Mouse (Mus musculus) T-helper 1 cell (primary cell): ENCODE results near the gene Ch25h.

Experiments used
- in situ Hi-C: fragments of 300-600 bp; cut with MboI, MseI; formaldehyde crosslinking; loops from one replicate; pipeline ENCODE4 v1.15.1; 2025; ENCODE audit warnings: high pct_unique_total_duplicates

Ch25h gene

DNA sequence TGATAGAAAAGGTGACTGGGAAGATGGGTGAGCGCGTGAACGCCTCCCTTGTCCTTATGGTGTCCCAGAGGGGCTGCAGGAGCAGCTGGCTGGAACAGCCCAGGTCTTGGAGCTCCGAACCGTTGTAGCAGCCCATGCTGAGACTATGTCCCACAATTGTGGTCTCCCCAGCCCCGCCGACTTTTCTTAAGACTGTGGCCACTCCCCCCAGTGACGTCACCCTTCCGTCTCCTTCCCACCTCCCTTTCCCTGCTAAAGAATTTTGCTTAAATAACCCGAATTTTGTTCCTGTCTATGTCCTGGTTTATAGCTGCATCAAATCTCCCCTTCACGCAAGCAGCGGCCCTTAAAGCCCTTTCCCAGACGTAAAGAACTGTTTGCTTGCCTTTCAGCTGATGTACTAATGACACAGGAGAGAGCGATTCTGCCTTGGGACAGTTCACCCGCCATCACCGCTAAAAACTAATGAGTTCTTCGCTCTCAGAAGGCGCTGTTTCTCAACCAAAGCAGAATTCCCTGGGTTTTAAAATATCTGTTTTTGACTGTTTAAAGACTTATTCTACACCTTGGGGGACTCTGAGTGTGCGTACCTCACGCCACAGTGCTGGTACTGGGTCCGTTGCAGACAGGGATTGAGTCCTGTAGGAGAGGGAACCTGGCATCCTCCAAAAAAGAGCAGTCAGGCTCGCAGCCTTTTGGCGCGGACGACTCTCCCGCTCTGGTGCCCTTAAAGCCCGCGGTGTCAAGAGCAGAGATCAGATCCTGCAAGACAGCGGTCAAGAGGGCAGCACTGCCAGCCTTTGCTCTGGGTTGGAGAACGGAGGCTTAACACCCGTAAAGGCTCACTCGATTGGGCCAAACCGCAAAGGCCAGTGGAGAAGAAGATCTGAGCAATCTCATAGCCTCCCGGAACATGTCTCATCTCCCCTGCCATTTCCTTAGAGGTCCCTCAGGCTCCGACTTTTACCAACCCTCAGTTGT, at the start of gene Ch25h:
TSS of gene Ch25h (minus strand) at position 174 of the 981 bp plus-strand sequence.
- in situ Hi-C loops, result no loop called here

DNA sequence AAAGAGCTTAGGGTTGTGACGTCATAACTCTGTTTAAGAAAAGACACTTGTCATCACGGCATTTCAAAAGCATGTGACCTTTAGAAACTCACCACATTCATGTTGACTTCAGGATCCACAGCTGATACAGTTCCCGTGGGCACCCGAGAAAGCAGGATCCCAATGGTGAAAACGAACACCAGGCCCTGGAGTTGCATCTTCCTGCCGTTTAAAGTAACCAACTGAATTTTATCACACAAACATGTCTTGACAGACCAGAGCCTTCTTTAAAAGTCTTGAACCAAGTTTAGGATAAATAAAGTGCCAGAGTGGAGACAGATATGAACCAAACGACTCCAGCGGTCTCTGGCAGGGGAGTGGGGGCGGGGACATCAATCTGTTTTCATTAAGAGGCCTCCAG, 49.7 kb upstream of the Ch25h start:
- in situ Hi-C loops, result no loop called here

DNA sequence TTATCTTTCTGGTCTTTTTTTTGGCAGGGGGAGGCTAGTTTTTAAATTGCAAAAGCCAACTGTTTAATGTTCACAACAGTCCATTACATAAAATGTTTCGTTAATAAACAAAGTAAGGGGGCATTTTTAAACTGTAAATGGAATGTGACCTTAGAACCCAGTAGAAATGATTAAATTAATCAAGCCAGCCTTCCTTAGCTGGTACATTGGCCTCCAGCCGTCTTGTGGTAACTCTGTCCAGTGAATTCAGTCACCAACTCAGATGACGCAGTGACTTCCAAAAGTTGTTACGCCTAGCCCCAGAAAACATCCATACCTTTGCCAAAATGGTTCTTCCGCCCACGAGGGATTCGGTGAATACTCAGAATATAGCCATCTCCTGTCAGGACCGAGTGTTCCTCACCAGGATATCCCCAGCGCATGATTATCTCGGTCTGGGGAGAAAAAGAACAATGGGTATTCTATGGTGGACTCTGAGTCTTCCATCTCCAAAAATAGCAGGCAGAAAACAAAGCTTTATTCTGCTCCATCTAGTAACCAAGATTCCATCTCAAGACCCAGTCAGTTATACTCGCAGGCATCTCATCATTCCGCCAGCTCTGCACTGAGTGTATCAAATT, 48.3 kb upstream of the Ch25h start:
- in situ Hi-C loops, result no loop called here

DNA sequence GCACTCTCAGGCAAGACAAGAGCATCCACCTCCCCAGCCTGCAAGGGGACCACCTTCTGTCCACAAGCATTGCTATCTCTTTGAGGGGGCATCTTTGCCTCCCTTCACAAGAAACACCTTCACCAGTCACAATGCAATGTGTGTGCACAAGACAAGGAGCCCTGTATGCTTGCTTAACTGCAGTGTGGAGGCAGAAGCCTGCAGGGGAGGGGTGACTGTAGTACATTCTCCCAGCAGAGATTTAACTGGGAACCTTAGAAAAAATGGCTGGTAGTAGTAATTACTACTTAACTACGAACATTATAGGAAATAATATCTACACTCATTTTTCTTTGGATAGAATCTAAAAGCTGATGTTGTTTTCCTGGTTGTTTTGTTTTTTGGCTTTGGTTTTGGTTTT, 47.0 kb upstream of the Ch25h start:
- in situ Hi-C loops, result no loop called here

DNA sequence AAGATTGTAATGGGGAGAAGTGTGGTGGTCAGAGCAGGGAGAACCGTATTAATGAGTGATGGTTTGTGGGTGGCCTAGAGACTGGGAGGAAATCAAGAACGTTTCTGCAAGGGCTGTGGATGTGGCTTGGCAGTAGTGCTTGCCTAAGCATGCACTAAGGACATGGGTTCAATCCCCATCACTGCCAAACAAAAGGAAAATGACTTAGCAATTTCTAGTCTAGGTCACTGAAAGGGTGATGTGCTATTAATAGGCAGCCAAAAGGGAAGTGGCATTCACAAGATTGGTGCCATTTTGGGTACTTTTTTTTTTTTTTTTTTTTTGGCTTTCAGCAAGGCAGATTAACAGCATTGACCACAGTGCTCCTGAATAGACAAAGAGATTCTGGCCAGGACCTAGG, 46.4 kb upstream of the Ch25h start:
- in situ Hi-C loops, result no loop called here

DNA sequence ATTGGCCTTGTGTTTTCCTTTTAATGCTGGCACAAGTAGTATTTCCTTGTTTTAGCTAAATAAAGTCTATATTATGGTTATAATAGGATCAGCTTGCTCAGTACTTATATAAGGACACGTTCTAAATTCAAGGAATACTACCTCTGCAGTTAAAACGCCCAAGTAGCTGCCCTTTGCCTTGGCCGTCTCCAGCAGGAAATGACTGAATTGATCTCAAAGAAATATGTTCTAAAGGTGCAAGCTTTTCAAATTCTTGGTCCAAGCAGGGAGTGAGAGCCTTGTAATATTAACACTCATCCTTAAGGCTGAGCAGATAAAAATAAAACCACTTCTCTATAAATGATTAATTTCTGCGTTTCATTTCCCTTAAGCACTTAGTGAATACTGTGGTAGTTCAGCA, 45.1 kb upstream of the Ch25h start:
- in situ Hi-C loops, result no loop called here

DNA sequence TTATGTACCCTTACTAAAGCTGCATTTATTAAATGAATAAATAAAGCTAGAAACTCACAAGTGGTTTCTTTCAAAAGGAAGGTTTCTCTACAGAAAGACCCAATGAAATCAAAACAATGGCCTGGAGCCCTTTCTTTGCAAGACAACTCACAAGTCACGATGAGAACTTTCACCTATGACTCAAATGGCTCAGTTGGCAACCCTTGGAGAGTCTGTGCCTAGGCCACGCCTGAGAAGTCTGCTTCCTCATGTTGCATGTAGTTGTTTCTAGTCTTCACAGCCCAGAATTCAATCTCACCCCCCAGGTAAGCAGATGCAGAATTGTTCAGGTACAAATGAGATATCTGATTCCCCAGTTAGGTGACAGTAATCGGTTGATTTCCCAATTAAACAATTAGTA, 44.7 kb upstream of the Ch25h start:
- in situ Hi-C loops, result no loop called here

DNA sequence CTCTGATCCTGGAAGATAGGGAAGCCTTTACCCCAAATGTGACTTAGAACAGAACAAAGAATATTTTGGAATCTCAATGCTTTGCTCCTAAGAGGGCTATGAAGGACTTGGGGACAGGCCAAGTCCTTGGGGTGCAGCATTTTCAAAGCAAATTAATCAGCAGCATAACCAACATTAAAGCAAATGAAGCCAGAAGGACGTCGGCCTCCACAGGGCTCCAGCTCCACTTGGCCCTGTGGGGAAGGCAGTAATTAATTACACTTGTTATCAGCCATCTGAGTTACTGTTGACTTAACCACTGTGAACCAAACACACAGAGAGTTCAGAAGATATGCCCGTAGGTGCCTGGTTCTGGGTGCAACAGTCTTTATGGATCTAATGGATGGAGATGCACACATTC, 43.8 kb upstream of the Ch25h start:
- in situ Hi-C loops, result no loop called here

DNA sequence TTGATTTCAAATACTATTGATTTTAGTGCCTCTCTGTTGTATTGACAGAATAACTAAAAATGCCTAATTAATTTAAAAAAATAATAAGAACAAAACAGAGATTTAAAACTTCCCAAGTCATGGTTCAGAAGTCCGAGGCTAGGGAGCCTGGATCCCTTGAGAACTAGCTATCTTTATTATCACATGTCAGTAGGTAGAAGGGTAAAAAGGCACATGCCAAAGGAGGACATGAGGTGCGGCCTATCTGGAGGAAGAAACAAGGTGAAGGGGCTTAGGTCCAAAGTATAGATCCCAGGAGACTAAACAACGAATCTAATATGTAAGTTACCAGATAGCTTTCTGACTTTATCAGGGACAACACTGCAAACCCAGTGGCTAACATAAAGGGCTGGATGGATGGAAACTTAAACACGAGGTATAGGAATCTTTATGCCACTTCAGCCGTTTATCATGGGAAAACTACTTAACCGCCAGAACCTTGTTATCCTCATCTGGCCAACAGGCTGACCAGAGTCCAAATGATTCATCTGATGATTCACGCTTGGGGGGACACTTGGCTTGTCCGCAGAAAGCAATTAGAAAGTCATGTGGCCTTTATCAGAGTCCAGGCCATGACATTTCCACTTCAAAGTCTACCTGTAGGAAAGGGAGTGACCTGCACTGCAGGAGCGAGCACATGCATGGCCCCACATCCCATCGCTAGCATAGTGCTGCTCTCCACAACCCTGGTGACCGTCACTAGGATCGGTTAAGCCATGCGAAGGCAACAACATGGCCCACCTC, 43.0 kb upstream of the Ch25h start:
- in situ Hi-C loops, result no loop called here

DNA sequence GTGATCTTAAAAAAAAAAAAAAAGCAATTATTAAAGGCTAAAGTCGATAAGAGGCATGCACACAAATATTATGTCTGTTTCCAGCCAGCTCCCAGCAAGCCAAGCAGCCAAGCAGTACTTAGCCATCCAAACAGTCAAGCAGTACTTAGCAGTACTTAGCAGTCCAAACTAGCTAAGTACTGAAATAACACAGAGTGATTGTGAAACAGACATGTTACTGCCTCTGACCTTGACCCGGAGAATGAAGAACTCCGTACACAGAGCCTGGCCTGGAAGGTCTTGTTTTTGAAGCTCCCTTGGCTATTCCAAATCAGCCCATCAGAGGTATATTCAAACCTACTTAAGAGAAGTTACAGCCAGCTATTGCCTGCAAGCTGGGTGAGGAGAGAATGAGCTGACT, 42.2 kb upstream of the Ch25h start:
- in situ Hi-C loops, result no loop called here

DNA sequence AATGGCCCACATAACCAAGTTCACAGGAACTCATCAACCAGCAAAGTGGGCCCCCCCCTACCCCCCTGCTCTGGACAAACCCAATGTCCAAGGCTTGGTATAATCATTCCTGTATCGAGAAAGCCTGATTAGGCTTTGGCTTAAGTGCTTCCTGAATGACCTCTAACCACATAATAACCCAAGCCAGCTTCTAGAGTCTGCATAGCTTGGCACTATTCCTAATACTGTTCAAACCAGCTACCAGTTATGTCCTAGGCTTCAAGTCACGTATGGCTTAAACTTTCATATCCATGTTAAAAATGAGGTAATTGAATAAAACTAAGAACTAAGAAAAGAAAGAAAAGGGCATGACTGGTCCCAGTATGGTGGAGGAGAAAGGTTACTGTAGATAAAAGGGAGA, 41.4 kb upstream of the Ch25h start:
- in situ Hi-C loops, result no loop called here

DNA sequence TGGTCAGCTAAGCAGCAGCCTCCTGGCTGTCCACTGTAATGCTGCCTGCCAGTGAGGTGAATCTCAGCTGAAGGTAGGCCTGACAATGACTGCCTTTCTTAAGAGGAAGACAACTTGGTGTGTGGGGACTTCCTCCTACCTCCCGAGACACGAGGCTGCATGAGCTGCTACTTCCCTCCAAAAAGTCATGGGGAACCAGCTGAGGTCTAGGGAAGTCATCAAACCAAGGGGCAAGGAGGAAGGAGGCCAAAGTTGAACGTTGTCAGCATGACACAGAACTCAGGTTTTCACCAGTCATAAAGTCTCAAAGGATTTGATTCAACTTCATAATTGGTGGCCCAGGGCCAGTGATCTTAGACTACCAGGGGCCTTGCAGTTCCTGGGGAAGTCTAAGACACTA, 40.7 kb upstream of the Ch25h start:
- in situ Hi-C loops, result no loop called here

DNA sequence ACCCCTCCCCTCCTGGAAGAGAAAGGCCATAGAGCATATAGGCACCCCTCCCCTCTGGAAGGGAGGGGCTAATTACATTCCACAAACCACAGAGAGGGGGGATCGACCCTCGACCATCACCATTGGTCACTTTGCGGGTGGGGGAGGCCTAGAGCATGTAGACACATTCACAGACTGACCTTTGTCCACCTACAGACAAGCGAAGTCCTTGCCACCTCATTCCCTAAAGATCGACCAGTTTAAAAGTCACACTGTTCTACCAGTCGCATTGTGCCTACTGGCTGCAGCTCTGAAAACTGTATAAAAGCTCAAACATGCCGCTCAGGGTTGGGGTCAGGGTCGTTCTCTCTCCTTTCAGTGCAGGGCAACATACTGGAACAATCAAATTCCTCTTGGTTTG, 36.6 kb upstream of the Ch25h start:
- in situ Hi-C loops, result no loop called here

DNA sequence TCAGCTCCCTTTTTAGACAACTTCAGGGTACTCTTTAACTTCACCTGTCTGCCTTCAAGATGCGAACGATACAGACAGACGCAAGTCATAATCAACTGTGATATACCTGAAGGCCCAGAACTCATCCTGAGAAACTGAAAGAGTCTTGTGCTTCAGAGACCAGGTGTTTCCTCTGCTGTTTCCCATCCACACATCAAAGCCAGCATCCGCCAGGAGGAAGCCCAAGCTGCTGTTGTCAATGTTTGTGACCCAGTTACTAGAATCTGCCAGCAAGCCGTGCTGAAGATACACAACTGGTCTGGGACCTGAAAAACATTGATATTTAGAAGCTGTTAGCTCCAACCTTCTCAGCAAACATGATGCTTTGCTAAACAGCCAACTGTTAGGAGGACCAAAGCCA, 35.8 kb upstream of the Ch25h start:
- in situ Hi-C loops, result no loop called here

DNA sequence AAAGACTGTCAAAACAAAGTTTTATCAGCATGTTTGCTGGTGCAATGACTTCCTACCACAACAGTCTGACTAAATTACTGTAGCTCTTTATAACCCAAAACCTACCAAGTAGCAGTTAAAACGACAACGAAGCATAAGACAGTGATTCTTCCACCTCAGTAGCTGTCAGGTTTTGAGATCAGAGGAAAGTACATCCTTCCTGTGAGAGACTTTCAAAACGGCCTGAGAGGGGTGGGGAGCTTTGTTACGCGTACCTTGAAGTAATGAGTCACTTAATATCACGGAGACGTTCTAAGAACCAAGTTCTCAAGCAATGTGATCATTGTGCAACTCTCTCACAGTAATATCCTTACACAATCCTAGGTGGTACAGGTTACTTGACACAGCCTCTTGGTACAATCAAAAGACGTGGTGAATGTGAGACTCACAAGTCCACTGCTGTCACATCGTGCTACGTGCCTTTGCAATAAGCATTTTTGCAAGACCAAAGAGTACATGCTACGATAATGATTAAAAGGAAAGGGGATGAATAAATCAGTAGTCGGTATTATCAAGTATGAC, 30.3 kb upstream of the Ch25h start:
- in situ Hi-C loops, result no loop called here

DNA sequence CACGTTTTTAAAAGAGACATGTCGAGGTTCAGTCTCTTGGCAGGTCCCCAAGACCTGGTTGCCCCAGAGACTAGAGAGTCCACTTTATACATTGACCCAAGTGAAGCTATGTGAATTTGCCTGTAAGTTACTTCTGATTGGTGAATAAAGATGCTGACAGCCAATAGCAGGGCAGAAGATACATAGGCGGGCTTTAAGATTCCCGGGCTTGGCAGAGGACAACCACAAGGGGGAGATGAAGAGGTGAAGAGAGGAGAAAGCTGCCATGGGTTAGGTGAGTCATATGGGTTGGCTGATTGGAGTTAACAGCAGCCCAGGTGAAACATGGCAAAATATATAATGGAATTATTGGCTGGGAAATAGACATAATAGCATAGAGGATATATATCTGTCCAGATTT, 25.8 kb upstream of the Ch25h start:
- in situ Hi-C loops, result no loop called here

DNA sequence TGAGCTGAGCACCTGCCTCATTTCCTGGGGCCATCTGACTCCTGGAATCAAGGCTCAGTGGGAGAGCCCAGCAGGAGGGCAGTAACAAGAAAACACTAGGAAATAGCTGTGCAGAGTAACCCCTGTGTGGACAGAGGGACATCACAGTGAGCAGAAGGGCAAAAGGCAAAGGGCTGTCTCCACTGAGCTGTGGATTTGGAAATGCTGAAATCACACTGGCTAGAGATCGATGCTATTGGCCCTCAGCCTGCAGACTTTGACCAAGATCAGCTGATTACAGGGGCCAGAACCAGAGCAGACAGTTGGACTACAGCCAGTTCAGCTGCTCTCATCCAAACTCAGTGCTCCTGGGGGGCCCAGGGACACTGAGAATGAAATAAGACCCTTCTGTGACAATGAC, 21.4 kb upstream of the Ch25h start:
- in situ Hi-C loops, result no loop called here

DNA sequence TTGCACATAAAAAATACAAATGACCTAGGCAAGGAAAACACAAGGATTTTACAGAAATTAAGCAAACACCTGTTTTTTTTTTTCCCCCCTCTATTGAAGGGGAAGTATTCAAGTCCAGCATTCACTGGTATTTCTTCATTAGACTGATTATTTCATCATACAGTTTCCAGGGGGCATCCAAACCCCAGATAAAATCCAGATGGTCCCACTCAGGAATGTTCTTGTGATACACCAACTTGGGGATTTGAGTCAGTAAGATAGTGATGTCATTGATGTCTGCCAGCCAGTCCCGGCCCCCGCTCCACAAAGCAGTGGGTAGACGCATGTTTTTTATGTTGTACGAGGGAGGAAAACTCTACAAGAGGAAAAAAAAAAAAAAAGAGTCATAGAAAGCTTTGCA, 18.9 kb upstream of the Ch25h start:
- in situ Hi-C loops, result no loop called here

DNA sequence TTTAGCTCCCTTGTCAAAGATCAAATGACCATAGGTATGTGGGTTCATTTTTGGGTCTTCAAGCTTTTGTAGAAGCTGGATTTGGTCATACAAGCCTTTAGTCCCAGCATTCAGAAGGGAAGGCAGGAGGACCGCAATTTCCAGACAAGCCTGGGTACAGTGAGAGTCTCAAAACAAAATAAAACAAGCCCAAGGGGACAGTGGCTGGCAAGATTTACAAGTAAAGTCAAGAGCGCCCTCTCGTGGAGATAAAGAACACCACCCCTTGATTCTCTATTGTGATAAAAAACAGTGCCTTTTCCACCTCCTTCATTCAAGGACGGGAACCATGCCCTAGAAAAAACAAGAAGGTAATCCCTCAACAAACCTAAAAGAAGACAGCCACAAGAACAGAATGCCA, 8.6 kb upstream of the Ch25h start:
- in situ Hi-C loops, result loop anchor here (5.0 kb wide), 2 partner anchors 151 to 241 kb away; no protein-coding TSS in a partner anchor

DNA sequence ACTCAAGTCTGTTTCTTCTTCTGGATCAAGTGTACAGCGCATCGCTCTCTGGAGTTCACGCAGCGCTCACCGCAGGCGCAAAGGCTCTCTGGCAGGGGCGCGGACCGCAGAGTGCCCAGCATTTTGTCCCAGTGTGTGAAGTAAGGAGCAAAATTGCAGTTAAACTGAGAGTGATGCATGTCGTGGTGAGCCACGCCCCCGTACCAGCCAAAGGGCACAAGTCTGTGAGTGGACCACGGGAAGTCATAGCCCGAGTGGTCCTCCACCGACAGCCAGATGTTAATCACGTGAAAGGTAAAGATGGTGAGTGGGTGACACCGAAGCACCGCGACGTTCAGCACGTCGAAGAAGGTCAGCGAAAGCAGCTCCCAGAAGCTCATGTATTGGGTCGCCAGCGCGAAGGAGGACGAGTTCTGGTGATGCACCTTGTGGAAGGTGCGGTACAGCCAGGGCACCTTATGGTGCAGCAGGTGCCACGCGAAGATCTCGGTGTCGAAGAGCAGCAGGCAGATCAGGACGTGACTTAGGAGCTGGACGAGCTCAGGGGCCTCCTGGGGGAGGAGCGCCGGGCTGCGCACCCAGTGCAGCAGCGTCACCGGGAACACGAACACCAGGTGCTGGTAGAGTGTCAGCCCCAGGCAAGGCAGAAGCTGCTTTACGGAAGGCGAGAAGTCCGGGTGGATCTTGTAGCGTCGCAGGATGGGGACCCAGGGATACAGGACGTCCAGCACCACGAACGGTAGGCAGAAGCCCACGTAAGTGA, 555 bp downstream of the Ch25h start:
- in situ Hi-C loops, result no loop called here

DNA sequence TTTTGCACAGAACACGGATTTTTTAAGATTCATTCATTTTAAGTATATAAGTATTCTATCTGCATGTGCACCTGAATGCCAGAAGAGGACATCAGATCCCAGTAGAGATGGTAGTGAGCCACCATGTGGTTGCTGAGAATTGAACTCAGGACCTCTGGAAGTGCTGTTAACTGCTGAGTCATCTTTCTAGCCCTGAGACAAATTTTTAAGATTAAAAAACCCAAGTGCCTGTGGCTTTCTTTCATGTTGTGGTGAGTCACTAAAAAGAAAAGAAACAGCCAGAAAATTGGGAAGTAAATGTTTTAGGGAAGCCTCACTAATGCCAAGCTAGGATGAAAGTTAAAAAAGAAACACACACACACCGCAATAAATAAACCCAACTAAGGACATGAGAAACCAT, 3.3 kb downstream of the Ch25h start:
- in situ Hi-C loops, result no loop called here
